Mouse (Mus musculus): ENCODE results near the gene Foxp3.

DNA sequence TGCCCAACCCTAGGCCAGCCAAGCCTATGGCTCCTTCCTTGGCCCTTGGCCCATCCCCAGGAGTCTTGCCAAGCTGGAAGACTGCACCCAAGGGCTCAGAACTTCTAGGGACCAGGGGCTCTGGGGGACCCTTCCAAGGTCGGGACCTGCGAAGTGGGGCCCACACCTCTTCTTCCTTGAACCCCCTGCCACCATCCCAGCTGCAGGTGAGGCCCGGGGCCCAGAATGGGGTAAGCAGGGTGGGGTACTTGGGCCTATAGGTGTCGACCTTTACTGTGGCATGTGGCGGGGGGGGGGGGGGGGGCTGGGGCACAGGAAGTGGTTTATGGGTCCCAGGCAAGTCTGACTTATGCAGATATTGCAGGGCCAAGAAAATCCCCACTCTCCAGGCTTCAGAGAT lies 12.9 kb downstream of the Foxp3 start:
- TF ChIP-seq HCFC1 (IDR thresholded peaks at IDR 0.05; ENCODE audit: low read depth, low read length) (no peak), ZC3H11A (IDR thresholded peaks at IDR 0.05; ENCODE audit: low read depth, low read length) (no peak), POLR2A (IDR thresholded peaks at IDR 0.05; ENCODE audit: low read depth, low read length) (no peak), SMC3 (IDR thresholded peaks at IDR 0.05; ENCODE audit: low read depth, low read length) (no peak), GABPA (IDR thresholded peaks at IDR 0.05; ENCODE audit: insufficient replicate concordance, low read depth, low read length) (no peak)
